Mouse (Mus musculus) olfactory bulb, adult 2 months (tissue): Measurements from ENCODE around the gene Tbc1d10c. TPM values are rescaled to one million over a fixed set of nuclear protein-coding genes. Genes with fewer than 3 reads are reported as not detected.

Source experiments
- H3K27ac ChIP-seq: fragments of 200-500 bp; 2 replicates; pipeline ENCODE4 v1.5.1; 2012; ENCODE audit warnings: low read depth, low read length; ENCODE audit not compliant: insufficient read depth
- H3K4me1 ChIP-seq: fragments of 200-500 bp; 2 replicates; pipeline ENCODE4 v1.6.1; 2012; ENCODE audit warnings: low read length; ENCODE audit not compliant: control insufficient read depth, insufficient read depth
- H3K4me3 ChIP-seq: fragments of 200-500 bp; 2 replicates; pipeline ENCODE4 v1.5.1; 2012; ENCODE audit warnings: mild to moderate bottlenecking, low read depth, low read length, moderate library complexity; ENCODE audit not compliant: insufficient read depth
- CTCF ChIP-seq: fragments of 200-500 bp; IDR thresholded peaks from 2 replicates; pipeline ENCODE4 v1.5.1; 2012; ENCODE audit warnings: low read depth, mild to moderate bottlenecking, low read length, moderate library complexity; ENCODE audit not compliant: insufficient read depth
- POLR2A ChIP-seq: fragments of 200-500 bp; IDR thresholded peaks from 2 replicates; pipeline ENCODE4 v1.6.1; 2012; ENCODE audit warnings: mild to moderate bottlenecking, low read depth, low read length, moderate library complexity; ENCODE audit not compliant: insufficient read depth
- WGBS: fragments of 180-500 bp; shearing (Covaris S2); methylation state at CpG from one replicate; pipeline ENCODE4 v1.1.7; 2018; 5-methylcytosine and 5-hydroxymethylcytosine counted together
- polyA plus RNA-seq: library from polyadenylated mRNA; stranded (reverse); fragments of >200 nt; gene quantifications from 2 replicates; pipeline ENCODE4 v1.2.4, GENCODE M21; 2012; ENCODE audit warnings: low replicate concordance; ENCODE audit not compliant: missing spikeins, insufficient read depth, insufficient read length

Gene Tbc1d10c
- polyA plus RNA-seq, 1 experiment = 247 TPM

DNA sequence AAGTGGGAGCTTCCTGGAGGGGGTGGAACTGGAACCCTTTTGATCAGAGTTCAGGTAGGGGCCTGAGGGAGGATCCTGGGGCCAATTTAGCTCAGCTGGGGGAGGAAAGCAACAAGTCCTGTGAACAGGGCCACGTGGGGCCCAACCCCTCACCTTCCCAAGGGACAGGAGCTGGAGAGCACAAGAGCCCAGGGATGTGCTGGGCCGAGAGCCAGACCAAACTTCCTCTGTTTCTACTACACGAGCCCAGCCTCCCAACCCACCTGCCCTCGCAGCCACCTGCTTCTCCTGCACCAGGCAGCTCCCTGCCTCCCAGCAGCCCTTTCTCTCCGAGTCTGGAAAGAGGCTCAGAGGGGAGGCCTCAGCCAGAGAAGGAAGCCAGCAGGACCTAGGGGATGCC, 5.5 kb upstream of the Tbc1d10c start:
- TF ChIP-seq CTCF (no peak), POLR2A (no peak)
- Histone ChIP-seq H3K4me3 (no peak overlapping the region), H3K4me1 (peaks cover 18% of the 10 kb centered on the region), H3K27ac (no peak overlapping the region)
- WGBS = 51% methylated on average over 5 of the region's 5 CpGs

DNA sequence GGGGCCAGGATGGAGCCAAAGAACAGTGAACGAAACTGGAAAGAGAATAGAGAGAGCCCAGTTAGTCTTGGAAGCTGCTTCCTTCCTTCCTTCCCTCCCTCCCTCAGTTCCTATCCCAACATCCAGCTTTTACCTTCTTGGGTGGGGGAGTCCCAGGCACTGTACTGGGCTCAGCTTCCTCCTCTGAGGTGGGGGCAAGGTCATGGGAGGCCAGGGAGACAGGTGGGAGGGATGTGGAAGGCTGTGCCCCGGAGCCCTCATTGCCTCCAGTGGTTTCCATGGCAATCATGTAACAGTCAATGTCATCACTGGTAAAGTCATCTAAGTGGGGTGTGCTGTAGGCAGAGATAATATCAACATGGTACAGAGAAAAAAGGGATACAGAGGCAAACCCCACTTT, 5.0 kb upstream of the Tbc1d10c start:
- no peak overlapping the region for H3K4me3 ChIP-seq
- WGBS = 38% methylated on average over 2 of the region's 2 CpGs
- peaks cover 18% of the 10 kb centered on the region for H3K4me1 ChIP-seq
- no peak overlapping the region for H3K27ac ChIP-seq
- TF ChIP-seq CTCF = no peak
- TF ChIP-seq POLR2A = no peak

DNA sequence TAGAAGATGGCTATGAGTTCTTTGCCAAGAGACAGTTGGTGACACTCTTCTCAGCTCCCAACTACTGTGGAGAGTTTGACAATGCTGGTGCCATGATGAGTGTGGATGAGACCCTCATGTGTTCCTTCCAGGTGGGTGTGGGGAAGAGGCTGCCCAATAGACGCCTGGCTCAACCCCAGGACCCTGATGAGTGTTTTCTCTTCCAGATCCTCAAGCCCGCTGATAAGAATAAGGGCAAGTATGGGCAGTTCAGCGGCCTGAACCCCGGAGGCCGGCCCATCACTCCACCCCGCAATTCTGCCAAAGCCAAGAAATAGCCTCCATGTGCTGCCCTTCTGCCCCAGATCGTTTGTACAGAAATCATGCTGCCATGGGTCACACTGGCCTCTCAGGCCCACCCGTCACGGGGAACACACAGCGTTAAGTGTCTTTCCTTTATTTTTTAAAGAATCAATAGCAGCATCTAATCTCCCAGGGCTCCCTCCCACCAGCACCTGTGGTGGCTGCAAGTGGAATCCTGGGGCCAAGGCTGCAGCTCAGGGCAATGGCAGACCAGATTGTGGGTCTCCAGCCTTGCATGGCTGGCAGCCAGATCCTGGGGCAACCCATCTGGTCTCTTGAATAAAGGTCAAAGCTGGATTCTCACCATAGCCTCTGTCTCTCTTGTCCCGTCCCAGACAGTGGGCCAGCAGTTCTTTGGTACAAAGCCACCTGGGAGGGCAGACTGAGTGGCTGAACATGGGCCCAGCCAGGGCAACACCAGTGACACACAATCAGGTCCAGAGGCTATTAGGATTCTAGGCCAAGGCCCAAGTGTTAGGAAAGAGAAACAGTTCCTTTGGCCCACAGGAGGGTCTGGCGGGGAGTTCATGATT, 3.9 kb upstream of the Tbc1d10c start:
- H3K27ac ChIP-seq = no peak overlapping the region
- H3K4me1 ChIP-seq = peaks cover 9% of the 10 kb centered on the region
- no peak overlapping the region for H3K4me3 ChIP-seq
- WGBS = 55% methylated on average over 12 of the region's 12 CpGs
- TF ChIP-seq POLR2A (no peak), CTCF (no peak)

DNA sequence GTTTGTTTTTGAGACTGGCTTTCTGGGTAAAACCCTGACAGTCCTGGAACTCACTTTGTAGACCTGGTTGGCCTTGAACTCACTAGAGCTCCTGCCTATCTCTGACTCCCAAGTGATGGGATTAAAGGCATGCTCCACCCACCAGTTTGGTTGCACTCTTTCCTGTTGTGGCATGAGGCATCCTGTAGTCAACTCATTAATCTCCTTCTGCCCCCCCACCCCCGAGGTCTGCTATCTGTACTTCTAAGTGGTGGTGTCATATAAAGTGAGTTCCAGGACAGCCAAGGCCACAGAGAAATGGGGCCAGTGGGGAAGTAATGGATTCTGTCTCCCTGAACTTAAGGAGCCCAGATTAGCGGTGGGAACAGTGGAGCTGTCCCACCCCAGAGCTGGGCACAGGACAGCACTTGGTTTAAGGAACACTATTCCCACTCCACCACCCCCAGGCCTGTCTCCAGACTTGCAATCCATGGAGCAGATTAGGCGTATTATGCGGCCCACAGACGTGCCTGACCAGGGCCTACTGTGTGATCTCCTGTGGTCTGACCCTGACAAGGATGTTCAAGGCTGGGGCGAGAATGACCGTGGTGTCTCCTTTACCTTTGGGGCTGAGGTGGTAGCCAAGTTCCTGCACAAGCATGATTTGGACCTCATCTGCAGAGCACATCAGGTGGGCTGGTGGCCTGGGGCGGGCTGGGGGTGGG, 3.1 kb upstream of the Tbc1d10c start:
- Histone ChIP-seq H3K27ac (no peak overlapping the region), H3K4me3 (no peak overlapping the region), H3K4me1 (peaks cover 9% of the 10 kb centered on the region)
- TF ChIP-seq CTCF (no peak), POLR2A (no peak)
- 82% methylated on average over 8 of the region's 8 CpGs for WGBS

DNA sequence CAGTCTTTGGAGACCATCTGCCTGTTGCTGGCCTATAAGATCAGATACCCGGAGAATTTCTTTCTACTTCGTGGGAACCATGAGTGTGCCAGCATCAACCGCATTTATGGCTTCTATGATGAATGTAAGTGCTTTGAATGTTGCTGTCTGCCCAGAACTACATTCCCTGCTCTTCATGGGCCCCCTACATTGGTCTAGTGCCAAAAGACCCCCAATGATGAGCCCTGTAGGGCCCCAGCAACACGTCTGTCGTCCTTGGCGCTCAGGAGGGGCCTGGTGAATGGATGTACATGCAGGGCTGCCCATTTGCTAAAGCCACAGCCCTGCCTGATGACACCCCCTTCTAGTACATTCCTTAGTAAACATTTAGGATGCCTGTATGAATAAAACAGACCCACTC, 2.0 kb upstream of the Tbc1d10c start:
- Histone ChIP-seq H3K4me3 (peak overlapping the region; percentile 76), H3K27ac (no peak overlapping the region), H3K4me1 (peaks cover 9% of the 10 kb centered on the region)
- 40% methylated on average over 6 of the region's 6 CpGs for WGBS
- no peak for TF ChIP-seq POLR2A
- no peak for TF ChIP-seq CTCF

DNA sequence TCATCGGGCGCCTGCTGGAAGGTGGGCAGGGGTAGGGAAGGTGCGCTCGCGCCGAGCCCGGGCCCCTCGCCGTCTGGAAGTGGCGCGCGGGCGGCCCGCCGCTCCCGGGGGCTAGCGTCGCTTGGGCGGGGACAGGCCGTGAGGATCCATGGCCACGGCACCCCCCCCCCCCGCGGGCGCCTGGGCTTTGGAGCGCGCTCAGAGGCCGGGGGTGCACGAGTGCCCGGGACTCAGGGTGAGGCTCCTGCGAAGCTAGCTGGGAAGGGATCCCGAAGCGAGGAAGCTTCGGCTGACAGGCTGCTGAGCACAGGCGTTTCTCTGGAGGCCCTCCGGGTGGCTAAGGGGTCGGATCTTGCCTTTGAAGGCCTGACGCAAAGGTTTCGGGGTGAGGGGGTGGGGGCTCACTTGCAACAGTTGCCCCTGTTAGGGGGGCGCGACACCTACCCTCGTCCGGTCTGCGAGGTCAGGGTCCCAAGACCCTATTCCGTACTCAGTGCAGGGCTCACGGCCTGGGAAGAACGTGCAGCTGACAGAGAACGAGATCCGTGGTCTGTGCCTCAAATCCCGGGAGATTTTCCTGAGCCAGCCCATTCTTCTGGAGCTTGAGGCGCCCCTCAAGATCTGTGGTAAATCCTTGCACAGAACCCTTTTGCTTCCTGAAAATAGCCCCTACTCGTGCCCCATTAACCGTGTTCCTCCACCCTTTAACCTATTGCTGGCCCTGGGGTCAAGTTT, 1.3 kb upstream of the Tbc1d10c start:
- under 1% methylated on average over 52 of the region's 52 CpGs for WGBS
- H3K4me3 ChIP-seq = peak overlapping the region; percentile 76

DNA sequence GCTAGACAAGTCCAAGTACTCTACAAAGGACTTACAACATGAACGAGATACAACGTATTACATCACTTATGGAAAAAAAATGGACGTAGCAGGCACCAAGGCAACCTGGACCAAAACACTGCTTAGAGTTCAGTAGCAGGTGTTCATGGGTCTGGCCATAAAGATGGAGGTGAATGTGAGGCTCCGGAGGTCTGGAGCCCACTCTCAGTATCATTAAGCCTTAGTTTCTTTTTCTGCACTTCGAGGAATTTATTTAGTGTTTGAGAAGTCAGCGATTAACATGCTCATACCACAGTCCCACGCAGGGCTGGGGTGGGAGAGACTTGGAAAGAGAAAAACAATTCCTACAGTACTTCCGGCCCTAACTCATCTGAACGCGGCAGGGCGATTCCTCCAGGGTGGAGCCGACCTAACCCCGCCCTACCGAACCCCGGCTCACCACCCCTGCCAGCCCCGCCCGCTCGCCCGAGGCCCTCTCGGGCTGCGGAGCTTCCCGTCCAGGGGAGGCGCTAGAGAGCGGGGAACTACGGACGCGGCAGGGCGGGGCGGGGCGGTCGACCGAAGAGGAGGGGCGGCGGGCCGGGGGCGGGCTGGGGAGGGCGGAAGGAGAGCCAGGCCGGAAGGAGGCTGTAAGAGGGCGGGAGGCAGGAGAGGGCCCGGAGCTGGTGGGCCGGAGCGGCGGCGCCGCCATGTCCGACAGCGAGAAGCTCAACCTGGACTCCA, 605 bp upstream of the Tbc1d10c start, which contains the start of gene Ppp1ca:
Gene Ppp1ca (plus strand): TSS at position 538 of the 723 bp plus-strand sequence.
- Histone ChIP-seq H3K4me3 (peak within 1 kb of the TSS; percentile 76), H3K27ac (peak within 1 kb of the TSS; percentile 68), H3K4me1 (peaks cover 12% of the 10 kb centered on the region)
- TF ChIP-seq POLR2A (peak; percentile 85), CTCF (peak; percentile 62; the same call in 1 of the 2 replicates)
- 4% methylated on average over 42 of the region's 47 CpGs for WGBS

More for the DNA sequence above, 1.3 kb upstream of the Tbc1d10c start:
- H3K27ac ChIP-seq = peak overlapping the region; percentile 26
- TF ChIP-seq CTCF (no peak), POLR2A (no peak)
- peaks cover 12% of the 10 kb centered on the region for H3K4me1 ChIP-seq

DNA sequence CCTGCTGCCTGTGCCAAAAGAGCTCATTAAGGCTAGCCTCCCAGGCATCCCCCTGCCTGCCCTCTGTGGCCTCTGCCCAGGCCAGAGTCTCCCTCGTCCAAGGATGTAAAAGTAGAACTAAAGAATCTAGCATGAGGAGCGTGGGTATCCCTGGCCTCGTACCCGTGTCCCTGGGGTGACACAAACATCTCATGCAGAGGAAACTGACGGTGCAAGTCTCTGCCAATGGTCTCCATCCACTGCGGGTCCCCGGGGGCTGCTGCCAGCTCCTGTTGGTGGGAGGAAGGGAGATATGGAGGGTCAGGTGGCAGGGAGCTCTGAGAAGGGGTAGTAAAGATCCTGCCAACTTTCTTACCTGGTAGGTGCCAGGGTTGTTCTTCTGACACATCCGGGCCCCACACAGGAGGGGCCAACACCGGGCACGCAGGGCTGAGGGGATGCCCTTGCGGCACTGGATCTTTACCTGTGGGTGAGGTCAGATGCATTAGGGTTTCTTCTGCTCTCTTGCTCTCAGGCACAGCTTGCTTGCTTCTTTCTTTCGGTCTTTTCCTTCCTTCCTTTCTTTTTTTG, 1.9 kb downstream of the Tbc1d10c start:
- WGBS = 83% methylated on average over 12 of the region's 12 CpGs
- Histone ChIP-seq H3K27ac (no peak overlapping the region), H3K4me3 (no peak overlapping the region), H3K4me1 (peaks cover 14% of the 10 kb centered on the region)
- TF ChIP-seq POLR2A = no peak
- TF ChIP-seq CTCF = no peak
